Mouse (Mus musculus) hematopoietic stem cell, adult 5-6 weeks (primary cell): ENCODE data around the gene Dgkz. TPM values are rescaled to one million over a fixed set of nuclear protein-coding genes. Genes with fewer than 3 reads are reported as not detected.

Experiments used
- ATAC-seq, 2 experiments: fragments of 125-278 bp in 1 of 2; replicated peaks in 1 of 2; 2 replicates each; pipeline ENCODE4 v1.8.0; 2016 to 2017; ENCODE audit warnings: inconsistent platforms in 2 of 2, mild to moderate bottlenecking in 2 of 2, moderate number of reproducible peaks in 2 of 2, low read depth in 1 of 2, moderate TSS enrichment in 1 of 2; ENCODE audit not compliant: low FRiP score in 2 of 2, poor library complexity in 2 of 2, severe bottlenecking in 2 of 2, insufficient read depth in 1 of 2, low TSS enrichment in 1 of 2
- total RNA-seq: library from RNA; stranded (forward); fragments of 172-1452, 232-1000 nt; gene quantifications from 2 replicates; pipeline ENCODE4 v1.2.3, GENCODE M21; 2017

Dgkz gene
- total RNA-seq, 1 experiment from 2014 or later = 78.3 TPM

GRCm38 (mm10) chr2:91931328-91932159, 44.1 kb downstream of the Dgkz start:
- peak in 1 of 2 experiments; percentile 11; a peak in 1 of 4 replicates for ATAC-seq

GRCm38 (mm10) chr2:91930761-91931291, 44.8 kb downstream of the Dgkz start:
- ATAC-seq = no peak

GRCm38 (mm10) chr2:91929936-91930335, 45.7 kb downstream of the Dgkz start:
- ATAC-seq = no peak

DNA sequence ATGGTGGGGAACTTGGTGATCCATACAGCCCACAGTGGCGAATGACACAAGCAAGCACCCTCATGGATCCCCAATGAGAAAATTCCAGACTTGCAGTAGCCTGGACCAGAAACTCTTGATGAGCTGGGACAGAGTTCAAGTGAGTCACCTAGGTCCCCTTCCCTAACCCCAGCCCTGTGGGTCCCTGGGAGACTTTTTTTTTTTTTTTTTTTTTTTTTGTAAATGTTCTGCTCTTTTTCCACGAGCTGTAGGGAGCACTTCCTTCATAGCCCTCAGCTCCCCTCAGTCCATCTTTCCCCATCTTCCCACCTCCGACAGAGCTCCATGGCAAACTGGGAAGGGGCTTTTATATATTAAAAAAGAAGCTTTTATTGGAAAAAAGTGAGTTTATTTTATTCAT, 46.2 kb downstream of the Dgkz start:
- ATAC-seq = no peak

- ATAC-seq = no peak
Observed at GRCm38 (mm10) chr2:91928534-91929350, 46.9 kb downstream of the Dgkz start.

GRCm38 (mm10) chr2:91927826-91928533, 47.7 kb downstream of the Dgkz start:
- peak; percentile 26 to 35; a peak in 2 of 4 replicates for ATAC-seq

GRCm38 (mm10) chr2:91926949-91927348, 48.7 kb downstream of the Dgkz start, which contains the start of gene Chrm4:
Gene Chrm4 (plus strand): TSS chr2:91927249.
- ATAC-seq = no peak

- ATAC-seq = no peak
Observed at GRCm38 (mm10) chr2:91925442-91925841, 50.2 kb downstream of the Dgkz start.

- no peak for ATAC-seq
Observed at GRCm38 (mm10) chr2:91924726-91925125, 50.9 kb downstream of the Dgkz start.

GRCm38 (mm10) chr2:91923415-91924337, 52.0 kb downstream of the Dgkz start:
- peak; percentile 58 to 61 for ATAC-seq

DNA sequence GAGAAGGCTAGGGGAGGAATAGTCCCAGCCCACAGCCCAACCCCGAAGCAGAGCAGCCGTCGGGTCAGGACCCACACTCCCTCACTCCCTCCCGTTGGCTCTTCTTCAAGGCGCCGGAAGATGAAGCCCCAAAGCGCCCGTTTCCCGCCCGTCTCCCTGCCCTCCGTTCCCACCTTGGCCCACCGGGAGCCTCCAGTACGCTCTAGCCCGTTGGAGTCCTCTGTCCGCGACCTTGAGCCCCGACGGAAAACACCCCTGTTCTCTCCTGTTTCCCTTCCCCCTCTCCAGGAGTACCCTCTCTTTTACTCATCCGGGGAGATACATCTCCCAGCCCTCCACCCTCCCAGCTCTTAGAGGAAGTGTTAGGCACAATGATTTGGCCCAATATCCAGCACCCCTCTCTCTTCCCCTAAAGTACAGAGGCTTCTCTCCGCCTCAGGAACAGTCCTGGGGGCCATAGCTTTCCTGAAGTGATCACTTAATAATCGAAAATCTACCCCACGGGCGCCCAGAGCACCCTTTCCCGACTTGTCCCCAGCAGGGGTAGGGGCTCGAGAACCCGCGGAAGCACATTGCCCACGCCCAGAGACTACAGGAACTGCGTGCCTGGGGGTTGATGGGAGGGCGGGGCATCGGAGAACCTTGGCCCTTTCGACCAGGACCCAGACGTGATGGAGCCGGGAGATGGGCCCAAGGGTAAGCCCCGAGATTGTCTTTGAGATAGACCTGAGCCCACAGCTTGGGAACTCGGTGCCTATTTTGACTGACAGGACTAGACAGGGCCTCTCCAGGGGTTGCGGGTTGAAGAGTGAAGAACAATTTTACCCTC, 52.9 kb downstream of the Dgkz start:
- no peak for ATAC-seq

- peak; percentile 22 to 23; a peak in 3 of 4 replicates for ATAC-seq
Observed at GRCm38 (mm10) chr2:91921790-91922570, 53.7 kb downstream of the Dgkz start.

GRCm38 (mm10) chr2:91921181-91921789, 54.4 kb downstream of the Dgkz start:
- peak in 1 of 2 experiments; percentile 27; a peak in 2 of 4 replicates for ATAC-seq

- ATAC-seq = no peak
Observed at GRCm38 (mm10) chr2:91920130-91920529, 55.5 kb downstream of the Dgkz start.

DNA sequence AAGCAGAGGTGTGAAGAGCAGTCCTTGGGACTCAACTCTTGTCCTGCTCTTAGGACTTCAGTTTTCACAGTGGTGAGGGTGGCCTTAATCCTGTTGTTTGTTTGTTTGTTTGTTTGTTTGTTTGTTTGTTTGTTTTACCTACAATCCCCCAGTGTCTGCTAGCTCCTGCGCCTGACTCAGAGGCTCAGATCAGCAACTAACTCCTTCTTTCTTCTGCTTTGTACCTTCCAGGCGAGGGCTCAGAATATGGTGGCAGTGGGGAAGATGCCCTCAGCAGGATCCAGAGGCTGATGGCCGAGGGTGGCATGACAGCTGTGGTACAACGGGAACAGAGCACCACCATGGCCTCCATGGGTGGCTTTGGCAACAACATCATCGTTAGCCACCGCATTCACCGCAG, 58.6 kb downstream of the Dgkz start:
- no peak for ATAC-seq
